Mouse (Mus musculus) liver, adult 2 months (tissue): Measurements from ENCODE around the gene Fry. TPM values are rescaled to one million over a fixed set of nuclear protein-coding genes. Genes with fewer than 3 reads are reported as not detected.

ENCODE experiments used
- DNase-seq: peaks from one replicate; pipeline ENCODE4 v3.0.0-alpha.2; 2011; ENCODE audit warnings: low read depth, low spot score; ENCODE audit errors: extremely low read depth
- H3K27ac ChIP-seq: fragments of 200-500 bp; replicated peaks from 2 replicates; pipeline ENCODE4 v1.5.1; 2012; ENCODE audit warnings: low read depth, mild to moderate bottlenecking, control low read depth, inconsistent platforms, low read length; ENCODE audit not compliant: insufficient read depth
- H3K27me3 ChIP-seq: fragments of 200-500 bp; 2 replicates; pipeline ENCODE4 v1.6.1; 2012; ENCODE audit warnings: mild to moderate bottlenecking, moderate library complexity, low read length, inconsistent platforms; ENCODE audit not compliant: control insufficient read depth, insufficient read depth
- H3K36me3 ChIP-seq: fragments of 200-500 bp; 2 replicates; pipeline ENCODE4 v1.6.1; 2012; ENCODE audit warnings: low read length, inconsistent platforms; ENCODE audit not compliant: control insufficient read depth, insufficient read depth
- H3K4me1 ChIP-seq: fragments of 200-500 bp; 2 replicates; pipeline ENCODE4 v1.6.1; 2011; ENCODE audit warnings: low read length; ENCODE audit not compliant: control insufficient read depth, insufficient read depth
- H3K4me3 ChIP-seq: fragments of 200-500 bp; 2 replicates; pipeline ENCODE4 v1.5.1; 2011; ENCODE audit warnings: low read depth, mild to moderate bottlenecking, control low read depth, low read length, moderate library complexity; ENCODE audit not compliant: insufficient read depth
- H3K79me2 ChIP-seq: fragments of 200-500 bp; 2 replicates; pipeline ENCODE4 v1.6.1; 2012; ENCODE audit warnings: inconsistent platforms, mild to moderate bottlenecking, low read length, moderate library complexity; ENCODE audit not compliant: control insufficient read depth, insufficient read depth
- H3K9ac ChIP-seq: fragments of 200-500 bp; 2 replicates; pipeline ENCODE4 v1.6.1; 2012; ENCODE audit warnings: low read depth, mild to moderate bottlenecking, control low read depth, inconsistent platforms, low read length
- CTCF ChIP-seq: fragments of 200-500 bp; IDR thresholded peaks from 2 replicates; pipeline ENCODE4 v1.5.1; 2011; ENCODE audit warnings: low read depth, low read length, control low read depth
- POLR2A ChIP-seq: fragments of 200-500 bp; IDR thresholded peaks from 2 replicates; pipeline ENCODE4 v1.6.1; 2011; ENCODE audit warnings: low read length, control low read depth; ENCODE audit not compliant: insufficient read depth; ENCODE audit errors: extremely low read depth
- WGBS: fragments of 180-500 bp; shearing (Covaris S2); methylation state at CpG from one replicate; pipeline ENCODE4 v1.1.7; 2018; 5-methylcytosine and 5-hydroxymethylcytosine counted together
- polyA plus RNA-seq: library from polyadenylated mRNA; depleted of rRNA; stranded (reverse); fragments of >200 nt; gene quantifications from 2 replicates; pipeline ENCODE4 v1.2.3, GENCODE M21; 2012
- total RNA-seq: library from RNA; depleted of rRNA; stranded (reverse); fragments of >200 nt; gene quantifications from 2 replicates; pipeline ENCODE4 v1.2.3, GENCODE M21; 2014

The Fry gene
- total and polyA plus RNA-seq, 2 experiments = 0.62 to 1.8 TPM

DNA sequence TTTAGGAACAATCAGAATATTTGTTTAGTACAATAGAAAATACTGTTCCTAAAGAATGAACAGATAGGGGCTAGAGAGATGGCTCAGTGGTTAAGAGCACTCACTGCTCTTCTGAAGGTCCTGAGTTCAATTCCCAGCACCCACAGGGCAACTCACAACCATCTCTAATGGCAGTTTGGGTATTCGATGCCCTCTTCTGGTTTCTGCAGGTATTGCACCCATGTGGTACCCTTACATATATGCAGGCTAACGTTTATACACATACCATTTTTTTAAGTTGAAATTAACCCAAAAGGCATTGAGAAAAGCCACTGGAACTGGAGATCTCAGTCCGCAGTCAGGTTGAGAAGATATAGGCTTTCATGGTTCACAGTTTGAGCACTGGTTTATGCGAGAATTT, 248.6 kb downstream of the Fry start:
- Histone ChIP-seq H3K79me2 (no peaks in the 10 kb centered on the region), H3K36me3 (no peaks in the 10 kb centered on the region), H3K4me3 (no peak overlapping the region), H3K9ac (no peak overlapping the region), H3K27ac (no peak overlapping the region), H3K4me1 (no peaks in the 10 kb centered on the region), H3K27me3 (no peaks in the 10 kb centered on the region)
- WGBS = 90% methylated on average over 4 of the region's 4 CpGs
- no peak for DNase-seq
- TF ChIP-seq CTCF = no peak
- TF ChIP-seq POLR2A = no peak

DNA sequence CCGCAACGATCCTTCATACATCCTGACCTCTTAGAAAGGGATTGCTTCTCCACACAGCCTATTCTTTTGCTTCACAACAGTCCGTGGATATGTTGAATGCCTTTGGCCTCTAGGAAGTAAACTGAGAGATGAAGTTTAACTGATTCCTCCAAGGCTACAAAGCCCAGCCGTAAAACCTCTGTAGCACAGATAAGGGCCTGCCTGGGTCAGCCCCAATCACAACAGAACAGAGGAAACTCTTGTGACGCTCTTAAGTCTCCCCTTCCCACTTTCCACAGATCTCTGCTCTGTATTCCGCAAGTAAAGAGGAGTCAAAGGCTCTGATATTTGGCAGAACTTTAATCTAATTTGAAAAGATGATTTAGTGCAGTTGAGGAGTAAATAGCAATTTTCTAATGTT, 251.8 kb downstream of the Fry start:
- WGBS = 78% methylated on average over 6 of the region's 6 CpGs
- Histone ChIP-seq H3K9ac (no peak overlapping the region), H3K27me3 (no peaks in the 10 kb centered on the region), H3K79me2 (no peaks in the 10 kb centered on the region), H3K4me1 (no peaks in the 10 kb centered on the region), H3K4me3 (no peak overlapping the region), H3K27ac (no peak overlapping the region), H3K36me3 (no peaks in the 10 kb centered on the region)
- no peak for DNase-seq
- TF ChIP-seq CTCF (no peak), POLR2A (no peak)

GRCm38 (mm10) chr5:150370895-150371294, 252.4 kb downstream of the Fry start:
- H3K27me3 ChIP-seq = no peaks in the 10 kb centered on the region
- TF ChIP-seq CTCF (no peak), POLR2A (no peak)
- H3K27ac ChIP-seq = no peak overlapping the region
- no peaks in the 10 kb centered on the region for H3K4me1 ChIP-seq
- no peak overlapping the region for H3K4me3 ChIP-seq
- no peak for DNase-seq
- H3K9ac ChIP-seq = no peak overlapping the region
- H3K79me2 ChIP-seq = no peaks in the 10 kb centered on the region
- no peaks in the 10 kb centered on the region for H3K36me3 ChIP-seq

- Histone ChIP-seq H3K4me1 (no peaks in the 10 kb centered on the region), H3K9ac (no peak overlapping the region), H3K79me2 (no peaks in the 10 kb centered on the region), H3K4me3 (no peak overlapping the region), H3K27ac (no peak overlapping the region), H3K36me3 (no peaks in the 10 kb centered on the region), H3K27me3 (no peaks in the 10 kb centered on the region)
- 91% methylated on average over 3 of the region's 3 CpGs for WGBS
- TF ChIP-seq POLR2A (no peak), CTCF (no peak)
- no peak for DNase-seq
Measured at GRCm38 (mm10) chr5:150372956-150373355, 254.5 kb downstream of the Fry start.

DNA sequence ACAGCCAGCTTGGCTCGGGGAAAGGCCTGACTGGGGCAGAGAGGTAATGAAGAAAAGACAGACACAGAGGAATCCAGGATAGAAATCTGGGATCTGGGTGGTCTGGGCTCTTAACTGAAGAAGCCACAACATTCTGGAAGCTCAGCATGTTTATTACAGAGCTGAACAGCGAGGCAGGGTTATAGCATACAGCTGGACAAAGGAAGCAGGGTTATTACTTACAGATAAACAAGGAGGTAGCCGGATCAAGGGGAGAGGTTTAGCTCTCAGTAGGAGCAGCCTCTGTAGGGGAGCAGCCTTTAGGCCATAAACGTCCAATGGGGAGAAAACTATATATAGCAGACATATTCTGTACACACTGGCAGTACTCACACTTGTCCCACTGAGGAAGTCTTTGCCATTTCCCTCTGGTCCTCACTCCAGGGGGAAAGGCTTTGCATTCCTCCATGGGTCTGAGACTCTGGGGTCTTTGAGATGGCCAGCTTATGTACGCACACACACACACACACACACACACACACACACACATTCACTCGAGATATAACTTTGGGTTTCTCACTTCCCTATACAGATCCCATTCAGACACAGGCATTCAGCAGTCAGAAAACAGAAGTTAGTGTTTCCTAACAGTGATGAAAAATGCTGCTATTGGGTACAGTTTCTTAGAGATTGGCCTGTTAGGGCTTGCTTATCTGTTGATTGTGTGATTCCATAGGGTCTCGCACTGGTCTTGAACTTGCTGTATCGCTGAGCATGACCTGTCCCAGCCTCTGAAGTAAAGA, 256.5 kb downstream of the Fry start:
- DNase-seq = no peak
- WGBS = 85% methylated on average over 8 of the region's 8 CpGs
- no peaks in the 10 kb centered on the region for H3K27me3 ChIP-seq
- no peaks in the 10 kb centered on the region for H3K36me3 ChIP-seq
- no peaks in the 10 kb centered on the region for H3K79me2 ChIP-seq
- TF ChIP-seq POLR2A (no peak), CTCF (no peak)
- no peak overlapping the region for H3K4me3 ChIP-seq
- no peak overlapping the region for H3K27ac ChIP-seq
- H3K4me1 ChIP-seq = no peaks in the 10 kb centered on the region
- no peak overlapping the region for H3K9ac ChIP-seq

GRCm38 (mm10) chr5:150378586-150378985, 260.1 kb downstream of the Fry start:
- H3K4me1 ChIP-seq = no peaks in the 10 kb centered on the region
- 88% methylated on average over 18 of the region's 18 CpGs for WGBS

More at GRCm38 (mm10) chr5:150378586-150378985, 260.1 kb downstream of the Fry start:
- H3K36me3 ChIP-seq = no peaks in the 10 kb centered on the region
- H3K27me3 ChIP-seq = no peaks in the 10 kb centered on the region
- no peaks in the 10 kb centered on the region for H3K79me2 ChIP-seq
- no peak overlapping the region for H3K9ac ChIP-seq
- no peak for TF ChIP-seq CTCF
- TF ChIP-seq POLR2A = no peak
- no peak overlapping the region for H3K27ac ChIP-seq
- no peak for DNase-seq
- H3K4me3 ChIP-seq = no peak overlapping the region
